Mouse (Mus musculus) cerebellum, postnatal 14 days (tissue): Measurements from ENCODE around the gene Map3k20.

Source experiments
- DNase-seq, 2 experiments: peaks; one replicate each; pipeline ENCODE4 v3.0.0; 2021; ENCODE audit warnings: mixed read lengths in 2 of 2

Gene Map3k20

DNA sequence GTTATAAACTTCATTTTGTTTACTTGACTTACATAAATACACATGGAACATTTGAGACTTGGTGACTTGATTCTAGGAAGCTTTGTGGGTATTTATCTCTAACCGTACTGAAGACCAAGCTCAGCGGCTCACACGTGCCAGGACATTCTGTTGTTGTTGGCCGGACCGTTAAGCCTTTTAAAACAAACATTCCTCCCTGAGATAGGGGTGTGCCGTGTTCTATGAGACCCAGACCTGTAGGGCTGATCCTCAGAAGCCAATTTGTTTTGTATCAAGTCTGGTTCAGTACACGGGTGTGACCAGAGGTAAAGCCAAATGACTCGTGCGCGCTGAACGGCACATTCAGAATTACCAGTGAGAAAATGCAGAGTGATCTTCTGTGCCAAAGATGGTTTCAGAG lies 97.9 kb downstream of the Map3k20 start:
- DNase-seq, result no peak

GRCm38 (mm10) chr2:72389411-72389810 lies 104.0 kb downstream of the Map3k20 start:
- DNase-seq, result peak in 1 of 2 experiments; percentile 9

DNA sequence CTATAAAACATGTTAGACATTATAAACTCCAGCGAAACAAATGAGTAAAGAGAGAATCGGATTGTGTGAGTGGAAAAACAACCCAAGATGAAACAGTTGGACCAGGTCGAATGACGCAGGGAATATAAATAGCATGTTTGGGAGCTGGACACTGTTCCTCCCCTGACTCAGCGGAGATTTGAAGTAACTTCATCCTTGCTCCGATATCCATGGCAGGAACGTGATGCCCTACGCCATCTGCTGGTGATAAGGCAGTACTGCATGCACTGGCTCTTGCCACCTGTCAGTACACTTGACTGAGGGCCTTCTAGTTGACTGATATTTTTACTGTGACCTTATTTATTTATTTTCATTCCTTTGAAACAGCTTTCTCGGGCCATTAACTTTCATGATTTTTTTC lies 104.5 kb downstream of the Map3k20 start:
- DNase-seq, result peak; percentile 87 to 88

DNA sequence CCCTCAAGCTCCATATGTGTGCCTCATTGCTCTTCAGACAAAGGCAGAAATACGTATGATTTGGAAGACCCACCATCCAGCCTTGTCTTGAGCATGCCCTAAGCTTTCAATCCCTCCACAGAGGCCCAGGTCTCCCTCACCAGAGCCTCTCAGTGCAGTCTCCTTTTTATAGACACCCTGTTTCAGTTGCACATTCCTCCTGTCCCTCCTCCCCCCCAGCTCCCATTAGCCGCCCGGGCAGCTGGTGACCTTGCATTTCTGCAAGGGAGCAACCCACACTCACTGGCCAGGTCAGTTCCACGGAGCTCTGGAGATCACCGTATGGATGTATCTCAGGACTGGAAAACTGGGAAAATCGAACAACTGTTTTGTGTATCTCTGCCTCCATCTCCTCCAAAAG lies 105.0 kb downstream of the Map3k20 start:
- no peak for DNase-seq

DNA sequence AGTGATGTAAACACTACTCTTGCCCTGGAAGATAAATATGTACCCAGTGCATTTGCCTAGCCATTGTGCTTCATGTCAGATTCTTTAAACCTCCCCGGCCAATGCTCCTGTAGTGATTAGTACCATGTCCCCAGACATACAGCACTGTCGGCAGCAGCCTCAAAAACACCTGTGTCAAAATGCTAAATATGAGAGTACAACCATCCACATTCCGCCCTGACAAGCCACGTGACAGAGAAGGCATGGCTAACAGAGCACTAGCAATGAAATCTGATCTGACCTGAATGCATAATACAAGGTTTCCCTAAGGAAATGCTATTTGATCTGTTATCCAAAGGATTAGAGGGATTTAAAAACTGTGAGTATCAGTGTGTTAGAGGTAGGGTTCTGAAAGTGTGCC lies 105.6 kb downstream of the Map3k20 start:
- DNase-seq, result no peak

DNA sequence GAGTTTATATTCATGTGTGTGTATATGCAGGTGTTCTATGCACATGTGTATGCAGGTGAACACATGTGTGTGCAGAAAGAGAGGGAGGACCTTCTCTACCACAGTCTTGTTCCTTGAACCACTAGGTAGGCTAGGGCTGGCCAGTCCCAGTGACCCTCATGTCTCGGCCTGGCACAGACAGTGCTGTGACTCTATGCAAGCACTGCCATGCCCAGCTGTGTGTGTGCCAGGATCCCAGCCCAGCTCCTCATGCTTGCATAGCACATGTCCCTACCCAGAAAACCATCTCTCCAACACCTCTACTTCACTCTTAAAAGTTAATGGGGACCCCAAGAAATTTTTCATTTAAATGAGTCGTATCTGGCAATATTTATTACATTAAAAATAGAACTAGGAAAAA lies 106.3 kb downstream of the Map3k20 start:
- DNase-seq, result no peak

GRCm38 (mm10) chr2:72392316-72392715 lies 106.9 kb downstream of the Map3k20 start:
- peak; percentile 58 to 69 for DNase-seq

GRCm38 (mm10) chr2:72396934-72397333 lies 111.5 kb downstream of the Map3k20 start:
- no peak for DNase-seq

DNA sequence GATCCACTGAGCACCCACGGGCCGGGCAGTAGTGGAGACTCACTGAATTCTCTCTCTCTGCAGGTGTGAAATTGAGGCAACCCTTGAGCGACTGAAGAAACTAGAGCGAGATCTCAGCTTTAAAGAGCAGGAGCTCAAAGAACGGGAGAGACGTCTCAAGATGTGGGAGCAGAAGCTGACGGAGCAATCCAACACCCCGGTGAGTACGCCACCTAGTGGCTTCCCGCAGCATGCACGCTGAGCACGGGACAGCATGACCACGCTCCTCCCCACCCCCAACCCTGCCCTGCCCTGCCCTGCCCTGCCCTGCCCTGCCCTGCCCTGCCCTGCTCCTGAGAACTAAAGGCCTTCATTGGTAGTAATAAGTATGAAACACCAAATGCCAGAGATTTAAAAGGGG lies 112.8 kb downstream of the Map3k20 start:
- DNase-seq, result peak; percentile 16 to 46

DNA sequence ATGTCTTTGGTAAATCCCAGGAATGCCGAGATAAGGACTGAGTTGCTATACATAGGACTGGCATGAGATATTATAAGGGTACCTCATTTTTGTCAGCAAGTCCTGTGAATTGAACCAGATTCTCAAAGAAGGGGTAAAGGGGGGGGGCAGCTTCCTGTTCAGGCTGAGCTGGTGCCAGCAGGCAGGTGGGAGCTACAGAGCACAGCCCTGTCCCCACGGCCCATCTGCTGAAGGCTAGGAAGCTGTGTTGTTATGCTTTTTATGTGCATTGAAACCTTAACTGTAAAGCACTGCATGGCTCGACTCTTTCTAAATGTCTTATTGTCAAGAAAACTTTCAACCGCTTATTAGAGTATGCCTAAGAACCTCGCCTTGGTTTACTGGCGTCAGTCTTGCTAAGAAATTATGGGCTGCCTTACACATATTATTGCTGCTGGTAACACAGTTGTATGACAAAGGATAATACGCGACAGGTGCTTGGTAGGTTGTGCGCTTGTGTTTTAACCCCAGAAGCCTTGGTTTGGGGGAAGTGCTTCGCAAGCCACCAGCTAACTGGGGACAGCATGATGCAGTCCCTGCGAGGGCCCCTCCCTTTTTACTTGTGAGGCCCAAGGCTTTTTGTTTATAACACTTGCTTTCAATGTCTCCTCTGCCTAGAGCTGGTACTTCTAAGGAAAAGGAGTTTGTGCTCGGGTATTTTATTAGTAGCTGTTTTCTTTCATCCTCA lies 114.2 kb downstream of the Map3k20 start:
- DNase-seq, result no peak

- no peak for DNase-seq
Measured at GRCm38 (mm10) chr2:72401290-72401689, 115.9 kb downstream of the Map3k20 start.

DNA sequence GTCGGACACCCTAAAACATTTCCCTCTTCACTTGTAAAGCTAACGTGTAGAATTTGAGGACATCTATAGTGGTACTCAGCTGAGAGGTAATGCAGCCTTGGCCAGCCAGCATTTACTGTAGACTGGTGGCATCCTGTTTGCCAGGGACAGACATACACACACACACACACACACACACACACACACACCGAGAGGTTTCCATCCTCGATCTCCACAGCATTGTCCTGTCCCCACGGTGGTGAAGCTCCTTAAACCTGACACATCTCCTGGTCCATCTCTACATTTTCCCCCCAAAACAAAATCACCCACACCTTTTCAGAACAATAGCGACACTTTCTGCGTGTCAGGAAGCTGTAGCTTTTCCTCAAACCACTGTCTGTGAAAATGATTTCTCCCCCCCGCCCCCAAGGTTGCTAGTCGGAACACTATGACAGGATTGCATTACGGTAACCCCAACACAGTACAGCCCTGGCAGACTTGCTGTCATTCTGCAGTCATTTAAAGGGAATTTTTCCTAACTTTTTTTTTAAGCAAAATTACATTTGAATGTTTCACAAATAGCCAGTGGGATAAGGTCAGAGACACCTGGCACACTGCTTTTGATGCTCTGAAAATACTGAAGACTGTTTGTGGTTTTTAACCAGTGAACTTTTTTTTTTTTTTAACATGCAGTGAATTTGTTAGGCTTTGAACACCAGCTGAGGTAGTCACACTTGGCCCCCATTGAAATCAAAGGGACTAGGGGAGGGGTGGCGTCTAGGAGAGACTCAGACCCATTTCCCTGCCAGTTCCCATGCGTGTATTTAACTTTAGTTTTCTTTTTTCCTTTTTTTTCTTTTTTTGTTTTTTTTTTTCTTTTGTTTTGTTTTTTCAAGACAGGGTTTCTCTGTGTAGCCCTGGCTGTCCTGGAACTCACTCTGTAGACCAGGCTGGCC lies 120.5 kb downstream of the Map3k20 start:
- DNase-seq, result no peak

GRCm38 (mm10) chr2:72406701-72407100 lies 121.3 kb downstream of the Map3k20 start:
- DNase-seq, result no peak

DNA sequence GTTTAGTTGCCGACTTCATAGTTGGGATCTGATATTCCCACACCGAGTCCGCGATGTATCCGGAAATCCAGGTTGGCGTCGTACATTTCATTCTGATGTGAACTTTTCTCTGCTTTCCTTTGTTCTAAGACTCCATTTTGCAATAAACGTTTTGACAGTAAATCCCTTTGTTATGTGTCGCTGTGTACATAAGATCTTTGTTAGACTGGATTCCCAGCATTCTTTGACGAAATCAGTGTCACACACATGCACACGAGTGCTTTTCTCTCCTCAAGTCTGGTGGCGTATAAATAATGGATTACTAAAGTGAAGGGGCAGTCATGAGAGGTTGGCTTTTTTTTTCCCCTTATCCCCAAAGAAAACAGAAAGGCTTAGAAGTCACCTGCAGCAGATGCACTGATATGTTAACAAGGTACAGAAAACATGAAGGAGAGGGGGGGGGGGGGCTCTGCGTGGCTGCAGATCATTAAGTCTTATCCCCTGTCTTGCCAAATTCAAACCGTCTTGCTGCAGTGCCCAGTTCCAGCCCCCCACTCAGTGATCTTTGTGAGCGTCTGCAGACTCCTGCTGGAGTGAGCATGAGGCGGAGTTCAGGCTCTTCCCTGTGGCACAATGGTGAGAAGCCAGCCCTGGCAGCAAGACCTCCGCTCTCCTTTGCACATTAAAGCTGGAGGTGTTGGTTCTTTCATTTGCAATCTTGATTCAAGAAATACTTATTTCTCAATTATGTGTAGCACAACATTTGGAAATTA lies 122.1 kb downstream of the Map3k20 start:
- no peak for DNase-seq

DNA sequence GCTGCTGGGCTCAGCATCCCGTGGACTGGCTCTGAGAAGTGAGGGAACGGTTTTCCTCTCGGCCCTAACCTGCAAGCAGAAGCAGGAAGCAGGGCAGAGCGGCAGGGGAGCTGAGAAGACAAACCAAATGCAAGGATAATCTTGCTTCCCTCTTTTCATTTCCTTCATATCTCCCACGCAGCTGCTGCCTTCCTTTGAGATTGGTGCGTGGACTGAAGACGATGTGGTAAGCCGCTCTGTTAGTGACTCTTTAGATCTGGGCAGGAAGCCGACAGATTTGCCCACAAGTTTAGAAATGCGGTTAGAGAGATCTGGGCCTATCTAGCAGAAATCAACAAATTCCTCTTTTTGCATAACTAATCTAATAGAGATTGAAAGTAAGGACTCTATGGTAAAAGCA lies 124.5 kb downstream of the Map3k20 start:
- no peak for DNase-seq

- no peak for DNase-seq
Measured at GRCm38 (mm10) chr2:72412266-72412665, 126.8 kb downstream of the Map3k20 start.

GRCm38 (mm10) chr2:72415416-72415815 lies 130.0 kb downstream of the Map3k20 start:
- DNase-seq, result no peak

DNA sequence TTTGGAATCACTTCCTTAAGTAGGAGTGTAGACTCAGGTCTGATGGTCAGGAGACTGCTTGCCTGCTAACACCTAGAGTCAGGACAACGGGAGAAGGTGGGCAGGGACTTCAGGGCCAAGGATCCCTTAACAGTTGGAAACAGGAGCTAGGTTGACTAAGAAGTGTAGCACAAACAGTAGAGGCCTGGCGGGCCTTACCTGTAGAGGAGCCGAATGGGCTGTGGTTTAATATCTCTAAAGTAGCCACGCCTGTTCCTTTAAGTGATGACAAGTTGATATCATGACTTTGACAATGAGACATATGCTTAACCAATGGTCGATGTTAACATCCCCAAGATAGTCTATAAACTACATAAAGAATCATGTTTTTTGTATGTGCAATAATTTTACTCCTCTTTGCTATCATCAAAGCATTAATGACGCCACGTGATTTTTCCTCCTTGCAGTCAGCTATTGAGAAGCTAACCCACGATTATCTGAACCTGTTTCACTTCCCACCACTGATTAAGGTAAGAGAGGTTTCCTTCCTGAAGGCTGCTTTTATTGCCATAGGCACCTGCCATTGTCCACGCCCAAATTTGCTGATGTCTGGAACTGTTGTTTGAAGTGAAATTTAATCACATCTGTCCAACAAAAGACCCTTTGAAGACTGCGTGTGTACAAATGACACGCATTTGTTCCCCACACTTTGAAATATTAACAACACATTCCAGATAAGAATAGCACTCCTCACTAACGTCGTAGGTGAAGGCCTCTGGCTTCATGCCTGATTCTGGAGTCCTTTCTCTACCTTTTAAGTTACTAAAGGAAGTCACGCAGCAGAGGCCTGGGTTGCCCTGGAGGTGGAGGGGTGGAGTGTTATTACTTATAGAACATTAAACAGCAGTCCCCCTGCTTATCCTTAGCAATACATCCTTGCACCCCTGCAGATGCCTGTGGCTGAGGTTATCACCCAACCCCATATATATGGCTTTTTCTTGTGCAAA lies 131.0 kb downstream of the Map3k20 start:
- DNase-seq, result no peak

- DNase-seq, result no peak
Measured at GRCm38 (mm10) chr2:72420561-72420960, 135.1 kb downstream of the Map3k20 start.

- peak in 1 of 2 experiments; percentile 8 for DNase-seq
Measured at GRCm38 (mm10) chr2:72424656-72425055, 139.2 kb downstream of the Map3k20 start.

DNA sequence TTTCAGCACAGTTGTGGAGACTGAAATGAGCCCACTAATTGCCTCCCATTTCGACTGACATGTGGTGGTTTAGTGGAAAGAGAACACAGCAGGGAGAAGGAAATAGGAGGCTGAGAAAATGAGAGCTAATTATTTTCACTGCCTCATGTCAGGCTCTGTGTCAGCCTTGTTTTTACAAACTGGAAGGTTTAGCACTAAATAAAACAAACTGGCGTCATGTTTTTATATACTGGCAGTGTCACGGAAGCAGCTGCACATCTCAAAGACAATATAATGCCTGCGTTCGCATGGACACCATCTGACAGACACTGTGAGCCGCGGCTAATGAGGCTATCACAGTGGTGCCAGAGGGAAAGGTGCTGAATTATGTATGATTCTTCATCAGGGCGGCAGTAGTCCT lies 141.3 kb downstream of the Map3k20 start:
- peak; percentile 9 to 25 for DNase-seq

DNA sequence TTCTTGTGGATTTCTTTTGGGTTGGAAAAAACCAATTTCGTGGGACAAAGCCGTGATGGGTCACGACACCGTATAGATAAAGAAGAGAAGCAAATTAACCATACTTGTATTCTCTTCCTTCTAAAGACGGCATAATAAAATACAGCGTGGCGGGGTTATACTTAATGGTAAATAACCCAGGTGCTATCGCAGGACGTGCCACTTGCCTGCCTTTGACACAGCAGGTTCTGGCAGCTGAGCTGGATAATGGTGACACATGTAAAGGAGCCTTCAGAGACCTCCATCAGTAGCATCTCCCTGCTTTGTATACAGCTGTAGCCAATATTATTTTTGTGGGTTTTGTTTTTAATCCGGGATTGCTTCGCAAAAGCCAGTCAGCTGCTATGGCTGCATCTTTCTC lies 141.9 kb downstream of the Map3k20 start:
- peak; percentile 9 to 17 for DNase-seq
